Mouse (Mus musculus) left cerebral cortex, adult 11 months (tissue): ENCODE measurements at regions not wholly inside any gene's neighbourhood (a gene's known extent, or its start where the extent isn't known, plus 50 kb on each side); places are given as distances from the start of the nearest gene placed in this dataset.

Experiments
- DNase-seq: peaks from one replicate; pipeline ENCODE4 v3.0.0; 2022; ENCODE audit warnings: low spot score

DNA sequence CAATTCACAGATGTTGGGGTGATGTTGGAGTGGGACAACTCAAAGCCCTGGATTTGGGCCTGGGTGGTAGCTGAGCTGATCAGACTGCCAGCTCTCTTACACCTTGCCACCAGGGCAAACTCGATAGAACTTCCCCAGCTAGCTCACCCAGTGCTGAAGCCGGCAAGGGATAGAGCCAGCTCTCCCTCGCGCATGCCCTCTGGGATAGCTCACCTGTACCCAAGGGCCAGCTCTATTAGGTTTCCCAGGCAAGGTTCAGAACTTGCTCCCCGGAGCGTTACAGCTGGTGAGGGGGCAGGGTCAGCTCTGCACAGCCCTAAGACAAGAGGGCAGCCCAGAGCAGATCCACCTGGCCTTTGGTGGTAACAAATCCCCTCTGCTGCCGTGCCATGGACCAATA lies 54.1 kb upstream of the 1700012A03Rik start:
- DNase-seq = no peak

DNA sequence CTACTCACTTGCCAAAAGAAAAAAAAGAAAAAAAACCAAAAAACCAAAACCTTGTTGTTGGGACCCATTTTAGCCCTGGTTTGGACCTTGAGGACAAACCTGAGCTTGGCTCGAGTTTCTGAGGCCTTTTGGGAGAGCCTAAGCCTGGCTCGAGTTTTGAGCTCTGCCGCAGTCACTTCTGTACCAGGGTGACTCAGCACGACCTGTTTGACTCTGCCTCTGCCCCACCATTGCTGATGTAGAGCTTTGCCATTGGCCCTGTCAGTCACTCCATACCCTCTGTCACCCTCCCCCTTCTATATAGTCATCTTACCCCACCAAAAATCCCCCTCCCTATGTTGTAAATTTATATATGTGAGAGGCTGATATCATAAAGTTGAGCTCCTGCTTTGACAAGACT lies 54.8 kb upstream of the 1700012A03Rik start:
- DNase-seq = no peak

- no peak for DNase-seq
Observed at GRCm38 (mm10) chr6:31985698-31986097, 64.3 kb upstream of the 1700012A03Rik start.

GRCm38 (mm10) chr6:31976705-31977104 lies 73.3 kb upstream of the 1700012A03Rik start:
- DNase-seq = no peak

DNA sequence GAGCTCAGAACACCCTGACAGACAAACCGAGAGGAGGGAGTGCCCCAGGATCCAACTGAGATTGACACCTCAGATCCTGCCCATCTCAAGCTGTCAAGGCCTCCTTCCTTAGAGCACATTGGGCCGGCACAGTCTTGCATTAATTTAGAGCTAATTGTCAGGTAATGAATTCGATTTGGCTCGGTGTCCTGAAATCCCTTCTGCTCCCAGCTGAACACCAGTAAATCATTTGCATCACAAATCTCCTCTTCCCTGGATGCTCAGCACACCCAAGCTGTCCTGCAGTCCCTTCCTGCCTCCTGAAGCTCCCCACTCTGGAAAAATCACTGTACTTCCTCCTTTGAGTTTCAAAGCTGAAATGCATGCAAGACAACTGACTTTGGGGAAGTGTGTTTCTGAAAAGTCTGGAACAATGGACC lies 102.0 kb upstream of the 1700012A03Rik start:
- DNase-seq = no peak

DNA sequence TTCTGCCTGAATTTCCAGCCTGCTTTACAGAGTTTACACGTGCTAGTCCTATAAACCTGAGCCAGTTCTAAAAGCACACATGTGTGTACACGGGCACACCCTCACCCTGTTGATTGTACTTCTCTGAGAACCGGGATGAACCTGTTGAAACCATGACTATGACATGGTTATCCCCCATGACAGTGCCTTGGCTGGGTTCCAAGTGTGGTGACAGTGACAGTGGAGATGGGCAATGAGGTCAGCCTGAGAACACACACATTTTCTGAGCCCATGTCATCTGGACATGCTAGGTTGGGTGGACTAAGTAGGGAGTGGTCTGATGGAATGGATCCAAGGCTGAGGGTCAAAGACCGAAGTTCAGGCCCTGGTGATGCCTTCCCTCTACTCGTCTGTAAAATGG lies 103.5 kb upstream of the 1700012A03Rik start:
- no peak for DNase-seq

- no peak for DNase-seq
Observed at GRCm38 (mm10) chr6:31945347-31945746, 104.7 kb upstream of the 1700012A03Rik start.

DNA sequence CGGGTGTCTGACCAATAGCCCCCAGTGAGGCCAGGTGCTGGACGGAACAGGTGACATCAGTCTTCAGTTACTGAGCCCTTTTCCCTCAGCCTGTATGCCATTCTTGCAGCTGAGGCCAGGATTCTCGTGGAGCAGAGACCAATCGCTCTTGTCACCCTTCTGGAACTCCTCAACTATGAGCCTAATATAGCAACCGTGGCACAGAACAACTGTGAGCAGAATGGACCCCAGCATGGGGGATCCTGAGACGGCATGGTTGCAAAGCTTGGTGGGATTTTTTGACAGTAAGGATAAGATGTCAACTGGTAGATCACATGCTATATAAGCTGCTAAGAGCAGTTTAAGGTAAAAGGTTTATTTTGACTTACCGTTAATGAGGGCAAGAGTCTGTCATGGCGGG lies 105.5 kb upstream of the 1700012A03Rik start:
- DNase-seq = no peak

DNA sequence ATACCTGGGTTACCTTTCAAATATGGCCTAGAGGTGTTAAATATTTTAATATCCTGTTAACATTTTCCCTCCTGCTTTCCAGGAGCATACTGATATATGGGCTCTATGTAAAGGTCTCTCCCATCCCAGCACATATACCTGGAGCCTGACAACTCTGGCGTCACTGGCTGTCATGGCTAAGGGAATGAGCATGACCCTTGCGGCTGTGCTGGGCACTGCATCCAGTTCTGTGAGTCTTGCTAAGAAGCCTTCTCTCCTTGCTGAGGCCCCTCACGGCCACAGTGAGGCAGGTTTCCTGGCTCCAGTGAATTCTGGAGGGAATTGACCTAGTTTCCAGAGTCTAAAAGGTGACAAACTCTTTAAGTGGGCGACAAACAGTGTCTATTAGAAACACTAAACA lies 107.3 kb upstream of the 1700012A03Rik start:
- DNase-seq = no peak

- DNase-seq = peak; percentile 74
Observed at GRCm38 (mm10) chr6:31938216-31938814, 111.7 kb upstream of the 1700012A03Rik start.

GRCm38 (mm10) chr6:31937146-31937545 lies 112.9 kb upstream of the 1700012A03Rik start:
- no peak for DNase-seq

- no peak for DNase-seq
Observed at GRCm38 (mm10) chr6:31934826-31935225, 115.2 kb upstream of the 1700012A03Rik start.

- no peak for DNase-seq
Observed at GRCm38 (mm10) chr6:31933956-31934355, 116.1 kb upstream of the 1700012A03Rik start.

GRCm38 (mm10) chr6:31933364-31933763 lies 116.7 kb upstream of the 1700012A03Rik start:
- DNase-seq = no peak

DNA sequence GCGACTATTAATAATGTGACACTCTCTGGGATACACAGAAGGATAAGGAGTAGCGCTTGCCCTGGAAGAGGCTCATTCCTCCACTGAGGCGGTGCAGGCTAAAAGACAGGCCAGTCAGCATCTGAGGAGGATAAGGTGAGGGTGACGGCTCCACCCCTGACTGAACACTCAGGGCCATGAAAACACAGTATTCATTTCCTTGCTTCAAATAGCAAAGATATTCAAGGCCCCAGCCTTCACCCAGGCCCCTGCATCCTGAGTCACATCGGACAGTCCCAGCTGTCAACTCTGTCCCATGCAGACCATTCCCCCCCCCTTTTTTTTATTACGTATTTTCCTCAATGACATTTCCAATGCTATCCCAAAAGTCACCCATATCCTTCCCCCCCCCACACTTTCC lies 118.9 kb upstream of the 1700012A03Rik start:
- no peak for DNase-seq

- no peak for DNase-seq
Observed at GRCm38 (mm10) chr6:31929165-31929564, 120.9 kb upstream of the 1700012A03Rik start.

GRCm38 (mm10) chr6:31927181-31927580 lies 122.9 kb upstream of the 1700012A03Rik start:
- DNase-seq = no peak

DNA sequence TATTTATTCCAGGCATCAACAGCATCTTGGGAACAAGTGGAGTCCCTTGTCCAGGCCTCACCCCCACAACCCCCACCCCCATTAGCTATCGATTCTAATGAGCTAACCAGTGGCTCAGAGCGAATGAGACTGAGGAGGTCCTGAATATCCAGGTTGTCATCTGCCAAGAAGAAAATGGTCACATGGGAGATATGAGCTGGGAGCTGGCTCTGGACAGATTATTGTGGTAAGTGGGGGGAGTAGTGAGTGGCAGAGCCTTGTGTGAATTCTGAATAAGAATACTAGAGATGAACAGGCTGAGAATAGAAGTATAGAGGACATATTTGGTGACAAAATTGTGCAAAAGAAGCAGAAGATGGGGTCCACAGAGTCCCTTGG lies 125.4 kb upstream of the 1700012A03Rik start:
- no peak for DNase-seq

- DNase-seq = no peak
Observed at GRCm38 (mm10) chr6:31923951-31924668, 125.9 kb upstream of the 1700012A03Rik start.

- peak; percentile 16 for DNase-seq
Observed at GRCm38 (mm10) chr6:31921561-31922152, 128.4 kb upstream of the 1700012A03Rik start.

- DNase-seq = peak; percentile 62
Observed at GRCm38 (mm10) chr6:31917411-31918131, 132.5 kb upstream of the 1700012A03Rik start.

GRCm38 (mm10) chr6:31901791-31902190 lies 148.3 kb upstream of the 1700012A03Rik start:
- DNase-seq = no peak

DNA sequence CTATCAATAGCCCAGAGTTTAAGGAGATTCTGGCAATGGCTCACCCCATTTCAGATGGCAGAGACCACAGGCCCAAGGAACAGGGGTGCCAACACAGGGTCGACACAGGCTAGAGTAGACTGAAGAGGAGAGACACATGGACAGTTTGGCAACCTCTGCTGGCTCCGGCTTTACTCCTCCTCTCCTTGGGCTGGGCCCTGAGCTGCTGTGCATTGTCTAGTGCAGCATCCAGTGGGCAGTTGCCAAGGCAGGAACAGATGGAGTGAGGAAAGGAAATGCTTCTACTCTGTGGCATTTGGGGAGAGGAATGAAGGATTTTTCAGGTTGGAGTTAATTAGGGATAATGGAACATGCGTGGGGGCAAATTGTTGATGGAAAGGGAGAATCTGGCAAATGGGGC lies 151.0 kb upstream of the 1700012A03Rik start:
- DNase-seq = no peak
